Mouse (Mus musculus): ENCODE data around the gene Elmsan1. TPM values are rescaled to one million over a fixed set of nuclear protein-coding genes. Genes with fewer than 3 reads are reported as not detected.
A peak's percentile ranks its signal among the peaks of the same experiment; 100 is the strongest.

Elmsan1 gene
- polyA plus RNA-seq, 1 experiment from 2014 or later = 5.8 TPM

GRCm38 (mm10) chr12:84210288-84210687 lies 8.4 kb downstream of the Elmsan1 start:
- no peak overlapping the region for H3K4me2 ChIP-seq (ENCODE audit: low read length)
- H3K36me3 ChIP-seq (ENCODE audit: insufficient read depth, low read length) = no peaks in the 10 kb centered on the region
- no peak for TF ChIP-seq CTCF (IDR thresholded peaks at IDR 0.05; ENCODE audit: low read depth)
- DNase-seq (ENCODE audit: low spot score) = no peak
- H3K9ac ChIP-seq (ENCODE audit: low read depth, low read length) = no peak overlapping the region
- H3K9me3 ChIP-seq (replicated peaks; ENCODE audit: low read length) = no peaks in the 10 kb centered on the region
- H3K27ac ChIP-seq = no peak overlapping the region
- WGBS = 69% methylated on average over 11 of the region's 11 CpGs
- H3K27me3 ChIP-seq (ENCODE audit: insufficient read depth, low read length) = no peaks in the 10 kb centered on the region
- peaks cover 33% of the 10 kb centered on the region for H3K4me1 ChIP-seq (replicated peaks; ENCODE audit: insufficient read depth, low read length)
- no peak overlapping the region for H3K4me3 ChIP-seq (replicated peaks; ENCODE audit: low read depth, low read length)
- ATAC-seq (replicated peaks; ENCODE audit: low FRiP score, low read depth) = peak; percentile 44; the same call in 1 of the 2 replicates

- Histone ChIP-seq H3K4me2 (ENCODE audit: low read length) (no peak overlapping the region), H3K36me3 (ENCODE audit: insufficient read depth, low read length) (no peaks in the 10 kb centered on the region), H3K9me3 (replicated peaks; ENCODE audit: low read length) (no peaks in the 10 kb centered on the region), H3K9ac (ENCODE audit: low read depth, low read length) (no peak overlapping the region), H3K4me3 (replicated peaks; ENCODE audit: low read depth, low read length) (no peak overlapping the region), H3K27ac (no peak overlapping the region), H3K27me3 (ENCODE audit: insufficient read depth, low read length) (no peaks in the 10 kb centered on the region), H3K4me1 (replicated peaks; ENCODE audit: insufficient read depth, low read length) (peaks cover 22% of the 10 kb centered on the region)
- WGBS = 78% methylated on average over 11 of the region's 11 CpGs
- ATAC-seq (replicated peaks; ENCODE audit: low FRiP score, low read depth) (no peak), DNase-seq (ENCODE audit: low spot score) (no peak)
- TF ChIP-seq CTCF (IDR thresholded peaks at IDR 0.05; ENCODE audit: low read depth) = no peak
Measured at GRCm38 (mm10) chr12:84209093-84209492, 9.6 kb downstream of the Elmsan1 start.

DNA sequence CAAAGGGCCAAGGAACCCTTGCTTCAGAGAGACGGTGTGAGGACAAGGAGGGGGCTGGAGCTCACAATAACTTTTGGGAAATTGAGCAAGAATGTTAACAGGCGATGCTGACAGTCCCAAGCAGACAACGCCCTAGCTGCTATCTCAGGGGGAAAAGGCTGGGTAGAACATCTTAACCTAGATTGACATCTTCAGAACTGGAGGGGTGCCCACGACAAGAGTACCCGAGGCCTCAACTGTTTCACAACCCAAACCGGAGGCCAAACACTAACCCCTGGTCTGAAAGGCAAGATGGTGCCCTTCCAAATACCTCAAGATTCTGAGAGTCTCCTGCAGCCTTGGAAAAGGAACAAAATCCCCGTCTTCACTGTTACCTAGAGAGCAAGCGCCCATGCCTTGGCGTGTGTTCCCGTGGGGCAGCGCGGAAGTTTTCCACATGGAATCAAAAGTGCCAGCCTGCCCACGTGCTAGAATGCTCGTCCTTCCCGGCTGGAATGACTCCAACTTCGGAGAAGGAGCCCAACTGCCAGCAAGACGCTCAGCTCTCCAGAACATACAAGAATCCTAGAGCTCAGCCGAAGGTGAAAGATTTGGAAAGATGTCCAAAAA lies 11.4 kb downstream of the Elmsan1 start:
- Histone ChIP-seq H3K4me2 (ENCODE audit: low read length) (no peak overlapping the region), H3K9ac (ENCODE audit: low read depth, low read length) (no peak overlapping the region)
- WGBS = 84% methylated on average over 18 of the region's 18 CpGs

DNA sequence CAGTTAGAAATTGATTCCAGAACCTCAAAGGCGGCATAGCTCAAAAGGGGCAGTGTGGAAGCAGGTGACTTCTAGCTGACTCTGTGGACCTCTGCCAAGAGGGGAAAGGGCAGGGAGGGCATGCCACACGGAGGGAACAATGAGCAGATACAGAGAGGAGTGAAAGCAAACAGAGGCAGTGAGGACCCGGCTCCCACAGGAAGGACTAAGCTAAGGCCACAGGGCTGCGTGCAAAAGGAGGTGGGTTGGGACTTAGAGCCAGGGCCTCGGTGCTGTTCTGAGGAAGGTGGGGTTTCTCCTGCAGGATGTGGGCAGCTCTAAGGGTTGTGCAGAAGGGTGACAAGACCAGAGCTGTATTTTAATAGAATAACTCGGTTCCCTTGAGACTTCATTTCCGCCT lies 12.2 kb downstream of the Elmsan1 start:
- TF ChIP-seq CTCF (IDR thresholded peaks at IDR 0.05; ENCODE audit: low read depth) = no peak
- Histone ChIP-seq H3K9ac (ENCODE audit: low read depth, low read length) (0 out of 2 replicates have a peak overlapping the region, but pooled peaks have one; percentile 28), H3K27ac (peak overlapping the region; percentile 25; the same call in 1 of the 2 replicates), H3K36me3 (ENCODE audit: insufficient read depth, low read length) (no peaks in the 10 kb centered on the region), H3K4me2 (ENCODE audit: low read length) (no peak overlapping the region), H3K4me3 (replicated peaks; ENCODE audit: low read depth, low read length) (no peak overlapping the region), H3K9me3 (replicated peaks; ENCODE audit: low read length) (no peaks in the 10 kb centered on the region), H3K4me1 (replicated peaks; ENCODE audit: insufficient read depth, low read length) (peaks cover 30% of the 10 kb centered on the region), H3K27me3 (ENCODE audit: insufficient read depth, low read length) (no peaks in the 10 kb centered on the region)
- WGBS = 33% methylated on average over 7 of the region's 7 CpGs
- ATAC-seq (replicated peaks; ENCODE audit: low FRiP score, low read depth) (no peak; the same call in 1 of the 2 replicates), DNase-seq (ENCODE audit: low spot score) (no peak)

More for the DNA sequence above, 11.4 kb downstream of the Elmsan1 start:
- TF ChIP-seq CTCF (IDR thresholded peaks at IDR 0.05; ENCODE audit: low read depth) = no peak
- Histone ChIP-seq H3K9me3 (replicated peaks; ENCODE audit: low read length) (no peaks in the 10 kb centered on the region), H3K4me1 (replicated peaks; ENCODE audit: insufficient read depth, low read length) (peaks cover 30% of the 10 kb centered on the region), H3K27me3 (ENCODE audit: insufficient read depth, low read length) (no peaks in the 10 kb centered on the region), H3K4me3 (replicated peaks; ENCODE audit: low read depth, low read length) (no peak overlapping the region), H3K36me3 (ENCODE audit: insufficient read depth, low read length) (no peaks in the 10 kb centered on the region), H3K27ac (peak overlapping the region; percentile 25; the same call in 1 of the 2 replicates)
- ATAC-seq (replicated peaks; ENCODE audit: low FRiP score, low read depth) (no peak), DNase-seq (ENCODE audit: low spot score) (no peak)

DNA sequence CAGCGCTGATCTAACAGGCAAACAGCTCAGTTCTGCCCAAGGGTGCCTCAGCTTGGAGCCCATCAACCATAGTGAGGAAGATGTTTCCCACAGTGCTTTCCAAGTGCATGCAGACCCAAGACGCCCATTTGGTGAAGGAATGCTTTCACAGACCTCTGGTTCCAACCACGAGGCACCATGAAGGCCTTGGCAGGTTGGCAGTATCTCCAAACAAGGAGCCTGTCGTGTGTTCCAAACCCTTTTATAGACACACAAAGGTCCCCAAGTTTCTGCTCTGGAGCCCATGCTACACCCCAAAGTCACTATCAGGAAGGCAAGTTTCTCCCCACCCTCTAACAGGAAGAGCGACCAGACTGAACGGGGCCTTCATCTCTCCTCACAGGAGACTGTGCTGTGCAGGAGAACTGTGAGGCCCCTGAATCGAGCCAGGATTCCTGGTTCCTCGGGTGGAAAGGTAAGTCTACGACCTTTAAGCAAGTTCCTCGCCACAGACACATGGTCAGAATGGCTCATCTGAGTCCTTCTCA lies 13.0 kb downstream of the Elmsan1 start:
- TF ChIP-seq CTCF (IDR thresholded peaks at IDR 0.05; ENCODE audit: low read depth) = no peak
- Histone ChIP-seq H3K36me3 (ENCODE audit: insufficient read depth, low read length) (no peaks in the 10 kb centered on the region), H3K27ac (peak overlapping the region; percentile 3; the same call in 1 of the 2 replicates), H3K27me3 (ENCODE audit: insufficient read depth, low read length) (no peaks in the 10 kb centered on the region), H3K9me3 (replicated peaks; ENCODE audit: low read length) (no peaks in the 10 kb centered on the region), H3K4me2 (ENCODE audit: low read length) (no peak overlapping the region), H3K4me1 (replicated peaks; ENCODE audit: insufficient read depth, low read length) (peaks cover 30% of the 10 kb centered on the region), H3K9ac (ENCODE audit: low read depth, low read length) (no peak overlapping the region), H3K4me3 (replicated peaks; ENCODE audit: low read depth, low read length) (no peak overlapping the region)
- WGBS = 81% methylated on average over 10 of the region's 10 CpGs
- DNase-seq (ENCODE audit: low spot score) (no peak), ATAC-seq (replicated peaks; ENCODE audit: low FRiP score, low read depth) (no peak)

DNA sequence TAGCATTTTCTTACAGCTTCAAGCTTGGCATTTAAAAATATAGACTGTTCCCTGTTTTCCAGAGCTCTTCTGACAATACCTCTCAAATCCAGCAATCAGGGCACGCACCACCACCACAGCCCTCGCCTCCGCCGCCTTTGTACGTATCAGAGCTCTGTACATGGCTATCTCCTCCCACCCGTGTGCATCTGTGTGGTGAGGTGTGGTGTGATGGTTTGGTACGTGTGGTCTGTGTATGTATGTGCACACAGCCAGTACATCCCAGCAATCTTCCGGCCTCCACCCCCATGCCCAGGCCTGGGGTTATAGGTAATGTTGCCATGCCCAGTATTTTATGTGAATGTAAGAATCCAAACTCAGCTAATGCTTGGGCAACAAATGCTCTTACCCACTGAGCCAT lies 14.0 kb downstream of the Elmsan1 start:
- Histone ChIP-seq H3K27me3 (ENCODE audit: insufficient read depth, low read length) (no peaks in the 10 kb centered on the region), H3K27ac (no peak overlapping the region), H3K4me3 (replicated peaks; ENCODE audit: low read depth, low read length) (no peak overlapping the region), H3K36me3 (ENCODE audit: insufficient read depth, low read length) (no peaks in the 10 kb centered on the region), H3K4me2 (ENCODE audit: low read length) (no peak overlapping the region), H3K4me1 (replicated peaks; ENCODE audit: insufficient read depth, low read length) (peaks cover 30% of the 10 kb centered on the region), H3K9me3 (replicated peaks; ENCODE audit: low read length) (no peaks in the 10 kb centered on the region), H3K9ac (ENCODE audit: low read depth, low read length) (no peak overlapping the region)
- no peak for TF ChIP-seq CTCF (IDR thresholded peaks at IDR 0.05; ENCODE audit: low read depth)
- 90% methylated on average over 8 of the region's 8 CpGs for WGBS
- ATAC-seq (replicated peaks; ENCODE audit: low FRiP score, low read depth) (no peak), DNase-seq (ENCODE audit: low spot score) (no peak)
